Mouse (Mus musculus) lung, postnatal 0 days (tissue): Measurements from ENCODE around the gene Jade2. TPM values are rescaled to one million over a fixed set of nuclear protein-coding genes. Genes with fewer than 3 reads are reported as not detected.

Experiments
- ATAC-seq: fragments of 200-750 bp; cut with Nextera tagmentation; 2 replicates; pipeline ENCODE4 v1.8.0; 2017; ENCODE audit warnings: moderate library complexity
- DNase-seq: peaks from one replicate; pipeline ENCODE4 v3.0.0-alpha.2; 2016; ENCODE audit warnings: low spot score
- H3K27ac ChIP-seq: fragments of 300-500 bp; sonication (generic); 2 replicates; pipeline ENCODE4 v1.5.1; 2014; ENCODE audit warnings: antibody characterized with exemption, mild to moderate bottlenecking, low read length, mixed read lengths
- H3K27me3 ChIP-seq: fragments of 300-500 bp; sonication (generic); replicated peaks from 2 replicates; pipeline ENCODE4 v1.6.1; 2014; ENCODE audit warnings: low read length, mixed read lengths; ENCODE audit not compliant: insufficient read depth
- H3K36me3 ChIP-seq: fragments of 300-500 bp; sonication (generic); 2 replicates; pipeline ENCODE4 v1.6.1; 2014; ENCODE audit warnings: low read length, mixed read lengths; ENCODE audit not compliant: insufficient read depth
- H3K4me1 ChIP-seq: fragments of 300-500 bp; sonication (generic); 2 replicates; pipeline ENCODE4 v1.6.1; 2014; ENCODE audit warnings: antibody characterized with exemption, low read depth, low read length, mixed read lengths; ENCODE audit not compliant: insufficient read depth
- H3K4me2 ChIP-seq: fragments of 300-500 bp; sonication (generic); replicated peaks from 2 replicates; pipeline ENCODE4 v1.6.1; 2014; ENCODE audit warnings: low read depth, mild to moderate bottlenecking, low read length, moderate library complexity, mixed read lengths
- H3K4me3 ChIP-seq: fragments of 300-500 bp; sonication (generic); 2 replicates; pipeline ENCODE4 v1.5.1; 2014; ENCODE audit warnings: low read depth, low read length
- H3K9ac ChIP-seq: fragments of 300-500 bp; sonication (generic); replicated peaks from 2 replicates; pipeline ENCODE4 v1.6.1; 2014; ENCODE audit warnings: low read depth, mild to moderate bottlenecking
- H3K9me3 ChIP-seq: fragments of 300-500 bp; sonication (generic); 2 replicates; pipeline ENCODE4 v1.6.1; 2016; ENCODE audit warnings: low read length, mixed read lengths
- CTCF ChIP-seq: IDR thresholded peaks from 2 replicates; pipeline ENCODE4 v1.5.1; 2016; ENCODE audit warnings: antibody characterized with exemption, mild to moderate bottlenecking
- EP300 ChIP-seq: IDR thresholded peaks from 2 replicates; pipeline ENCODE4 v1.6.1; 2016; ENCODE audit warnings: antibody characterized with exemption, mild to moderate bottlenecking, control low read depth
- WGBS: fragments of 180-500 bp; shearing (Covaris S2); extraction: QIAGEN DNeasy Blood & Tissue Kit; methylation state at CpG from one replicate; pipeline ENCODE4 v1.1.7; 2014; 5-methylcytosine and 5-hydroxymethylcytosine counted together
- polyA plus RNA-seq: library from polyadenylated mRNA; unstranded; fragments of >200 nt; fragmentation: Nextera tagmentation; extraction: Ambion mirVana; gene quantifications from 2 replicates; pipeline ENCODE4 v1.2.1, GENCODE M21; 2015

Gene Jade2
- polyA plus RNA-seq, 1 experiment from 2014 or later: 3.9 TPM

GRCm38 (mm10) chr11:51875792-51876195, 18.3 kb upstream of the Jade2 start:
- H3K4me2 ChIP-seq: no peak overlapping the region
- no peak overlapping the region for H3K4me3 ChIP-seq
- H3K27ac ChIP-seq: no peak overlapping the region
- DNase-seq (peak; percentile 34), ATAC-seq (no peak)
- peaks cover 8% of the 10 kb centered on the region; the same call in 1 of the 2 replicates for H3K4me1 ChIP-seq
- H3K36me3 ChIP-seq: no peaks in the 10 kb centered on the region
- H3K9me3 ChIP-seq: no peaks in the 10 kb centered on the region
- H3K9ac ChIP-seq: no peak overlapping the region
- WGBS: 26% methylated on average over 4 of the region's 4 CpGs
- H3K27me3 ChIP-seq: no peaks in the 10 kb centered on the region
- no peak for TF ChIP-seq CTCF
- no peak for TF ChIP-seq EP300

- H3K4me3 ChIP-seq: no peak overlapping the region
- WGBS: 18% methylated on average over 1 of the region's 1 CpGs
- H3K9me3 ChIP-seq: no peaks in the 10 kb centered on the region
- no peak overlapping the region for H3K4me2 ChIP-seq
- peak overlapping the region; percentile 79; the same call in 1 of the 2 replicates for H3K27ac ChIP-seq
- DNase-seq: peak; percentile 74
- ATAC-seq: peak; percentile 39
- TF ChIP-seq CTCF: no peak
- TF ChIP-seq EP300: no peak
- no peaks in the 10 kb centered on the region for H3K27me3 ChIP-seq
- peaks cover 8% of the 10 kb centered on the region; the same call in 1 of the 2 replicates for H3K4me1 ChIP-seq
- no peak overlapping the region for H3K9ac ChIP-seq
- H3K36me3 ChIP-seq: no peaks in the 10 kb centered on the region
These were observed 17.6 kb upstream of the Jade2 start for GRCm38 (mm10) chr11:51875086-51875485.

DNA sequence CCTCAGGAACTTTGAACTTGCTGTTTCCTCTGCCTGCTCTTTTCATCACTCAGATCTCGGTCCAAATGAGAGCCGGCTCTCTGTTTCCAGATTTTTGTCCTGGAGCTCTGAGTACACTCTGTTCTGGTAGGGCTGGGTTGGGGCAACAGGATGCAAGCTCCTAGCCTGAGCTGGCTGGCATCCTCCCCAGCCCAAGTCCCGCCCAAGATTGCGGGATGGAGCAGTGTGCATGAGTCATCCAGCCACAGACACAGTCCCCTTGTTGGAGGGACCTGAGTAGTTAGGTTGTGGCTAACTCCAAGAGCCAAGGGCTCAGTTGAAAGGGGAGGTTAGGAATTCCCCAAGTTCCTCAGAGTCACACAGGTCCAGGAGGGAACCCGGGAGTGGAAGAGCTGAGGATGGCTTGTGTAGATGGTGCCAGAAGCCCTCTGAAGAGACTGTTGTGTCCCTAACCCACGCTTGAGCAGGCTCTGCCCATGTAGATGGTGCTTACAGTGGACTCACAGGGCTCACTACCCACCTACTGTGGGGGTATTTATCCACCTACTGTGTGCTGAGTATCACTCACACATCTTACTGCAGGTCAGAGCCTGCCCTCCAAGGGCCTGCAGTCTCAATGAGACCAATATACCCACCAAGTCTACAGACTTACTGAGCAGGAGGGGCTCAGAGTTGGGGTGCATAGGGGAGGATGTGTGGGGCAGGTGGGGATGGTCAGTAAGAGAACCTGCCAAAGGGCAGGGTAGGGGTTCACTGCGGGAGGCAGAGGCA, 17.0 kb upstream of the Jade2 start:
- WGBS: 41% methylated on average over 7 of the region's 7 CpGs
- DNase-seq (peak; percentile 96), ATAC-seq (peak; percentile 98)
- Histone ChIP-seq H3K9ac (no peak overlapping the region), H3K4me2 (no peak overlapping the region), H3K4me1 (peaks cover 8% of the 10 kb centered on the region; the same call in 1 of the 2 replicates), H3K9me3 (no peaks in the 10 kb centered on the region), H3K4me3 (no peak overlapping the region), H3K27ac (peak overlapping the region; percentile 79), H3K27me3 (no peaks in the 10 kb centered on the region), H3K36me3 (no peaks in the 10 kb centered on the region)
- TF ChIP-seq CTCF (no peak), EP300 (peak; percentile 99)

DNA sequence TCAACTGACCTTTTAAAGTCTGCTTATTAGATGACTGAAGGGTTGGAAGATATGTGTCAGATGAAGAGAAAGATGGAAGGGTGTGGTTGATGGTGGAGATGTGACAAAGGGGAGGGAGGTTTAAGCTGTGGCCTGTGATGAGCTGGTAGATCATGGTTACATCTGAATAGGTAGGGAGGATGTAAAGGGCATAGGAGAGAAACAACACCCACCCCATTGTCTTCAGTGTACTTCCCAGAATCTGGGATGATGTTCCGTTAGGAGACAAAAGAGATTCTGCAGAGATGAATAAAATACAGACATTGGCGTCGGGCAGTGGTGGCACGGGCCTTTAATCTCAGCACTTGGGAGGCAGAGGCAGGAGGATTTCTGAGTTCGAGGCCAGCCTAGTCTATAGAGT, 15.7 kb upstream of the Jade2 start:
- 96% methylated on average over 5 of the region's 5 CpGs for WGBS
- Histone ChIP-seq H3K4me1 (peaks cover 8% of the 10 kb centered on the region; the same call in 1 of the 2 replicates), H3K4me2 (no peak overlapping the region), H3K27me3 (no peaks in the 10 kb centered on the region), H3K9ac (no peak overlapping the region), H3K9me3 (no peaks in the 10 kb centered on the region), H3K4me3 (no peak overlapping the region), H3K27ac (no peak overlapping the region), H3K36me3 (no peaks in the 10 kb centered on the region)
- ATAC-seq (no peak), DNase-seq (no peak)
- no peak for TF ChIP-seq CTCF

DNA sequence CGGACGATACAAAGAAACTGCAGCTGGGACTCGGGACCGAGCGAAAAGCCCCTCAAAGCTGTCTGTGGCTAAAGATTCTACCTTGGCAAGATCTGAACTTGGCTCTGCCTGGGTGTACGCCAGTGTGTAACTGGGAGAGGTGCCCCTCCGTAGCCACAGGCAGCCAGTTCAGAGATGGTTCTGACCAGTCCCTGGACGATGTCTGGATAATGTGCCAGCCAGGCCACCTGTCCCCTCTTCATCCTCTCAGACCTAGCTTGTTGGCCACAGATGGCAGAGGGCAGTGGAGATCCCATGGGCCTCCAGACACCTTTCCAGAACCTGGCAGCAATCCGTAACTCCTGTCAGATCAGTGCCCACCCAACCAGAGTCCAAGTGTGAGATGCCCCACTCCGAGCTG, 9.8 kb upstream of the Jade2 start:
- Histone ChIP-seq H3K9ac (no peak overlapping the region), H3K9me3 (no peaks in the 10 kb centered on the region), H3K4me2 (no peak overlapping the region), H3K27ac (no peak overlapping the region), H3K4me3 (no peak overlapping the region), H3K36me3 (no peaks in the 10 kb centered on the region), H3K4me1 (no peaks in the 10 kb centered on the region), H3K27me3 (no peaks in the 10 kb centered on the region)
- TF ChIP-seq EP300: no peak
- no peak for TF ChIP-seq CTCF
- ATAC-seq (no peak), DNase-seq (no peak)
- 86% methylated on average over 10 of the region's 10 CpGs for WGBS

DNA sequence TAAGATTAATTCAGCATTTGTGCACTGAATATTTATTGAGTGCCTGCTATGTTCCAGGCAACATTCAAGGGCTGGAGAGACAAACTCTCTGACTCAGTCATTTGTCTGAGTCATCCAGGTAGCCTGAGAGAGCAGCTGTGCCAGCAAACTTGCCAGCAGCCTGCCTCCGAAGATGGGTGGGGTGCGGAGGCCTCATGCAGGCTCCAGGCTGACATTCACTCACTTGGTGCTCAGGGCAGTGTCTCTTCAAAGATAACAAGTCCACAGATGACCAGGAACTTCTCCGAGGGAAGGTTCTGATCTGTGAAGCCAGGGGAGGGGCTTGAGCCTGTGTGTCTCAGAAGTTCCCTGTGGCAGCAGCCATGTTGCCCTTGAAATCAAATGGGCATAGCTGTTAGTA, 8.6 kb upstream of the Jade2 start:
- ATAC-seq (peak; percentile 62), DNase-seq (peak; percentile 44)
- H3K9ac ChIP-seq: no peak overlapping the region
- H3K4me2 ChIP-seq: no peak overlapping the region
- no peaks in the 10 kb centered on the region for H3K36me3 ChIP-seq
- no peak overlapping the region for H3K4me3 ChIP-seq
- 51% methylated on average over 3 of the region's 3 CpGs for WGBS
- no peaks in the 10 kb centered on the region for H3K9me3 ChIP-seq
- no peak overlapping the region for H3K27ac ChIP-seq
- H3K27me3 ChIP-seq: no peaks in the 10 kb centered on the region
- no peaks in the 10 kb centered on the region for H3K4me1 ChIP-seq
- TF ChIP-seq CTCF (no peak), EP300 (no peak)

DNA sequence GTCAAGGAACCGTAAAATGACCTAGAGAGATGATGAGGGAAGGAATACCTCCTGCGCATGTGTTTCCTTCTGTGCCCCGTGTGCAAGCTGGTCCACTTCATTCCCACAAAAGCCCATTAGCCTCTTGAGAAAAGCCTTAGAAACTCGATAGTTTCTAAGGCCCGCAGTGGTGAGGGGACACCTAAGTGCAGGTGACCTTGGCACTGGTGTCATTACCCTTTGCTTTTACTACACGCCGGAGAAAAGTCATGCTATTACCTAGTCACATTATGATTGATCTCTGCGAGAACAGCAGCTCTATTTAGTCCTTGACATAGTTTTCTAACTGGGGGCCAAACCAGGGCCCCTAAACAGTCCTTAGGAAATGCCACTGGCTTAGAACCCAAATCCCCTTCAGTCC, 3.2 kb upstream of the Jade2 start:
- WGBS: 89% methylated on average over 8 of the region's 8 CpGs

More for the DNA sequence above, 3.2 kb upstream of the Jade2 start:
- H3K4me3 ChIP-seq: no peak overlapping the region
- no peaks in the 10 kb centered on the region for H3K9me3 ChIP-seq
- no peaks in the 10 kb centered on the region; the same call in 1 of the 2 replicates for H3K4me1 ChIP-seq
- ATAC-seq (no peak), DNase-seq (no peak)
- H3K4me2 ChIP-seq: no peak overlapping the region
- no peak overlapping the region for H3K27ac ChIP-seq
- TF ChIP-seq CTCF: no peak
- no peak for TF ChIP-seq EP300
- H3K27me3 ChIP-seq: no peaks in the 10 kb centered on the region
- H3K9ac ChIP-seq: no peak overlapping the region
- H3K36me3 ChIP-seq: no peaks in the 10 kb centered on the region
